Mouse (Mus musculus): ENCODE measurements around the gene Ucp1. TPM values are rescaled to one million over a fixed set of nuclear protein-coding genes. Genes with fewer than 3 reads are reported as not detected.
"Not testable (repeated sequence)": the region's sequence is repeated elsewhere in the genome, so short reads cannot be mapped to it uniquely, and the experiment has no call there.

Gene Ucp1
- polyA plus RNA-seq, 1 experiment from 2014 or later: not detected

DNA sequence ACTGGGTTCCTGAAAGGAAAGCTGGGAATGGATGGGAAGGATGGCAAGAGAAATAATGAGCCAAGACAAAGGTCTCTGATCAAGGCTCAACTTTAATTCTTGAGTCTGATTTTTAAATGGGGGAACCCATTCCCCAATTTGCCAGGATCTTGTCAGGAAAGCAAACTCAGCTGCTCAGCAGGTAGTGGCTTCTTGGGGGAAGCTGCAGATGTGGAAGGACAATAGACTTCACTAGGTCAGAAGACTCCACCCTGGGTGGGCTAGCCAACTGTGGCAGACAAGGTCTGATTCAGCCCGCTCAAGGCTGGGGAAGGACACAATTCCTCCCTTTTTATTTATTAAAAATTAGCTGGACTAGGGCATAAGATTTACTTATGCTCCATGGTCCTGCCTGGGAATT, 14.8 kb downstream of the Ucp1 start:
- H3K4me3 ChIP-seq (ENCODE audit: inconsistent target): no peak overlapping the region
- WGBS (ENCODE audit: missing documents): 100% methylated on average over 1 of the region's 1 CpGs
- H3K36me3 ChIP-seq (ENCODE audit: inconsistent target): no peaks in the 10 kb centered on the region
- H3K79me2 ChIP-seq (ENCODE audit: inconsistent target): no peaks in the 10 kb centered on the region
- H3K27ac ChIP-seq: no peak overlapping the region

DNA sequence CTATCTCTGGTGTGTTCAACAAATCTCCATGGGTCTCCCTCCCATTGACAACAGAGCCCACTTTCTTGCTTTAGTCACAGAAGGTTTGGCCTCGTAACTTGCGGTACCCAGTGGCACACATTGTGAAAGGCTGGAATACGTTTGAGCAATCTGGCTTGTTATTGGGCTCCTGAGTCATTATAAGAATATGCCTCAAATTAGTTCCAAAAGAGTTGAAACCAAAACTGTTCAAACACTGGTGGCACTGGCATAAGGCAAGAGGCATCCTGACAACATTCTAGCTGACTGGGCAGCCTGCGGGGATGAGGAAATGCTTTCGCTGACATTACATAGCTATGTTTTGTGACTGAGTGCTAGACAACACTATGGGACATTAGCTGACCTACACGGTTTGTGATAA, 19.7 kb downstream of the Ucp1 start:
- H3K79me2 ChIP-seq (ENCODE audit: inconsistent target): no peaks in the 10 kb centered on the region
- no peaks in the 10 kb centered on the region; the same call in 1 of the 2 replicates for H3K36me3 ChIP-seq (ENCODE audit: inconsistent target)
- 92% methylated on average over 6 of the region's 6 CpGs for WGBS (ENCODE audit: missing documents)
- no peak overlapping the region for H3K27ac ChIP-seq
- H3K4me3 ChIP-seq (ENCODE audit: inconsistent target): no peak overlapping the region

DNA sequence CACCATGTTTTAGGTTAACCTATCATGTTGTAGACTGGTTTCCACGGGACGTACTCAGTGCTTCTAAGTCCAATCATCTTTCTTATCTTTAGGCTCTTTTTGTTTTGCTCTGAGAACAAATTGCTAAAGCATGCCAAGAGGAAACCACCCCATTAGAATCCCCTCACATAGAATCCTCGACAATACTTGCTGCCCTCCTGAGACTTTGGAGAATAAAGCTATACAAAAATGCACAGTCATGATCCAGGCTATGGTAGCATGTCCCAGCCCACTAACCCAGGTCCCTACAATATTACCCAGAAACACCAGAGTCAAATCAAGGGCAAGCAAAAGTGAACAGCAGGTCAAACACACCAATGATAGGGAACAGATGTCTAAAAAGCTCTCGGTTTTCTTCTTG, 24.9 kb downstream of the Ucp1 start:
- H3K79me2 ChIP-seq (ENCODE audit: inconsistent target); H3K4me3 ChIP-seq (ENCODE audit: inconsistent target); H3K27ac ChIP-seq: not testable (repeated sequence)
- 91% methylated on average over 4 of the region's 4 CpGs for WGBS (ENCODE audit: missing documents)
- H3K36me3 ChIP-seq (ENCODE audit: inconsistent target): peaks cover 45% of the 10 kb centered on the region

DNA sequence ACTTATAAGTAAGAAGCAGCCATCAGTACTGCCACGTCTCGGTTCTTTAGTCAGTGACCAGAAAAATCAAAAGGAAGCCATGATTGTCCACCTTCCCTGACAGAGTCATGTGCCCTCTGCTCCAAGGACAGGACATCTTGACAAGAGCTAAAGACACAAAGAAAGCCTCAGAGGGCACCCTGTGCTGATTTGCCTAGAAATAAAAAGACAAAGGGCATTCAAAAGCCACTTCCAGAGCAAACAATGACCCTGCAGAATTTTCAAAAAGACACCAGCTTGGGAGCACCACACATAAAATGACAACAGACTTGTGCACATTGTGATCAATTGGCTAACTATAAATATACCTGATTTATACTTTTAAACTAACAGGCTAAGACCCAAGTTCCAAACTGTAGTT, 25.5 kb downstream of the Ucp1 start:
- no peak overlapping the region for H3K27ac ChIP-seq
- 100% methylated on average over 2 of the region's 2 CpGs for WGBS (ENCODE audit: missing documents)
- H3K79me2 ChIP-seq (ENCODE audit: inconsistent target): no peaks in the 10 kb centered on the region

DNA sequence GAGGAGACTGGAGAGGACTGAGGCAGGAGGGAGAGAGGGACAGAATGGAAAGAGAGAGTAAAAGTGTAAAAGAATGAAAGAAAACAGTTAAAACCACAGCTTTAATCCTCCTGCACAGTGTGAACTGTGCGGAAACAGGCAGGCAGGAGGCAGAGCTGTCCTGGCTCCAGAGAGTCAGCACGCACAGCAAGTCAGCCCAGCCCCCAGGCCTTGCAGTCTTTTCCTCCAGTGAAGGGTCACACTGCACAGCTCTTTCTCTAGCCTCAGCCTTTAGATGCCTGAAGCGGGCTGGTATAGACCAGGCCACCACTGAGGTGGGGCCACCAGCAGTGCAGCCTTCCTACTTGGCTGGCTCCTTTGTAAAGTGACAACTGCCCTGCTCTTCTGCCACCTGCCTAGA, 30.4 kb downstream of the Ucp1 start:
- WGBS (ENCODE audit: missing documents): 91% methylated on average over 3 of the region's 3 CpGs
- Histone ChIP-seq H3K27ac (no peak overlapping the region), H3K4me3 (ENCODE audit: inconsistent target) (no peak overlapping the region), H3K79me2 (ENCODE audit: inconsistent target) (no peaks in the 10 kb centered on the region), H3K36me3 (ENCODE audit: inconsistent target) (peaks cover 62% of the 10 kb centered on the region)

More for the DNA sequence above, 25.5 kb downstream of the Ucp1 start:
- Histone ChIP-seq H3K4me3 (ENCODE audit: inconsistent target) (no peak overlapping the region), H3K36me3 (ENCODE audit: inconsistent target) (peaks cover 49% of the 10 kb centered on the region)

DNA sequence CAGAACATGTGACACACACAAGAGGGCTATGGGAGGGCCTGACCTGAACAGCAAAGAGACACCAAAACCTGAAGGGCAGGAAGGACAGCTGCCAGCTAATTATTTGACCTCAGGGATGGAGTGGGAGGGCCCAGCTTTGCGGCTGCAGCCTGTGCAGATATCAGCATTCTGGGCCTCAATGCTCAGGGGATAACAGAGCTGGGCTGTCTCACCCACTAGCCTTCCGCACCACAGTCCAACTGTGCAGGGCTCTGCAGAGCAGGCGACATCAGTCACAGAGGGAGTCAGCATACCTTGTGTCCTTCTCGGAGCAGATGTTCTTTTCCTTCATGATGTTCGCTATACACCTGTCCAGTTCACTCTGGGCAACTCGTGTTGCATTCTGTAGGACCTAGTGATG, 32.2 kb downstream of the Ucp1 start:
- Histone ChIP-seq H3K79me2 (ENCODE audit: inconsistent target) (no peaks in the 10 kb centered on the region), H3K4me3 (ENCODE audit: inconsistent target) (no peak overlapping the region), H3K36me3 (ENCODE audit: inconsistent target) (peaks cover 50% of the 10 kb centered on the region), H3K27ac (no peak overlapping the region)
- WGBS (ENCODE audit: missing documents): 93% methylated on average over 6 of the region's 6 CpGs

DNA sequence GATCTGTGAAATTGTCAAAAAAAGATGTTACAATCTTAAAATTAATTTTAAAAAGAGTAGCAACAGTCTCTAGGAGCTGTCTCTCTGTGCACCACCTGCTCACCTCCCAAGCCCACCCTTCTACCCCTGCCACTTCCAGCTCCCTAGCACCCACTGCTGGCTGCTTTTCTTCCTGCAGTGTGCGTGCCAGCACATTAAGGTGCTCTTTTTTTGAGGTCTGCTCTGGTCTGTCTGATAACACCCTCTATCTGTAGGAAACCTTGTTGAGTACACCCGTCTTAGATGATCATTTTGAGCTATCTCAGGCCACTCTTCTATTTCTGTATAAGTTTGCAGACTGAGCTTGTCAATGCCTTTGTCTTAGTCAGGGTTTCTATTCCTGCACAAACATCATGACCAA, 32.9 kb downstream of the Ucp1 start:
- Histone ChIP-seq H3K4me3 (ENCODE audit: inconsistent target) (no peak overlapping the region), H3K79me2 (ENCODE audit: inconsistent target) (no peaks in the 10 kb centered on the region), H3K36me3 (ENCODE audit: inconsistent target) (peaks cover 50% of the 10 kb centered on the region), H3K27ac (no peak overlapping the region)
- WGBS (ENCODE audit: missing documents): 95% methylated on average over 2 of the region's 2 CpGs

DNA sequence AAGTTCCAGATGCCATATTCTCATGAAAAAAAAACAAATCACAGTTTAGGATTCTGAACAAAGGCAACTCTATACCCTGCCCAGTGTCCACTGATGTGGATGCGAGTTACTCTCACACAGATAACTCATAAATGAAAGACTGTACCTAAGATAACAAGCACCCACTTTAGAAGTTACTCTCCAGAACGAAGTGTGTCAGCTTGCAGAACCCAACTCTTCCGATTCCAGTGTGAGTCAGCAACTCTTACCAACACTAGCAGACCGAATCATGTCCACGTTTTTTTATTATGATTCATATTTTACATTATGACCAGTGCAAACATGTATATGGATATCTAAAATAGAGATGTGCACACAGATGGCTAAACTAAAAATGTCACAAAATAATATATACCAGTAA, 37.7 kb downstream of the Ucp1 start:
- H3K4me3 ChIP-seq (ENCODE audit: inconsistent target): no peak overlapping the region
- 91% methylated on average over 5 of the region's 5 CpGs for WGBS (ENCODE audit: missing documents)
- no peaks in the 10 kb centered on the region for H3K79me2 ChIP-seq (ENCODE audit: inconsistent target)
- H3K27ac ChIP-seq: no peak overlapping the region
- peaks cover 24% of the 10 kb centered on the region; the same call in 1 of the 2 replicates for H3K36me3 ChIP-seq (ENCODE audit: inconsistent target)

DNA sequence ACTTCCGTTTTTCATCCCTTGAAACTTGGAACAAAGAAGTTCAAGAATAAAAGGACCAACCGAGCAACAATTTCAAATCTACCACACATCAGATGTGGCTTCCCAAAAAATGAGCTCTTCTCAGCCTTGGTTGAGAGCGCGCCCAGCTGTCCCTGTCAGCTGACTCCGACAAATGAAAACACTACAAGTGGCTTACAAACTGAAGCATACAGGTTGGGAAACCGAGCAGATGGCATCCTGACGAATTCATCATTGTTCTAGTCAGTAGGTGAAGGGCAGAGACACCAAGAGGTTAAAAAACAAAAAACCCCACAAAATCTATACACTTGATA, 41.4 kb downstream of the Ucp1 start:
- Histone ChIP-seq H3K27ac (peak overlapping the region; percentile 15; the same call in 1 of the 2 replicates), H3K36me3 (ENCODE audit: inconsistent target) (peaks cover 24% of the 10 kb centered on the region; the same call in 1 of the 2 replicates), H3K4me3 (ENCODE audit: inconsistent target) (peak overlapping the region; percentile 67), H3K79me2 (ENCODE audit: inconsistent target) (no peaks in the 10 kb centered on the region)
- 11% methylated on average over 7 of the region's 7 CpGs for WGBS (ENCODE audit: missing documents)

DNA sequence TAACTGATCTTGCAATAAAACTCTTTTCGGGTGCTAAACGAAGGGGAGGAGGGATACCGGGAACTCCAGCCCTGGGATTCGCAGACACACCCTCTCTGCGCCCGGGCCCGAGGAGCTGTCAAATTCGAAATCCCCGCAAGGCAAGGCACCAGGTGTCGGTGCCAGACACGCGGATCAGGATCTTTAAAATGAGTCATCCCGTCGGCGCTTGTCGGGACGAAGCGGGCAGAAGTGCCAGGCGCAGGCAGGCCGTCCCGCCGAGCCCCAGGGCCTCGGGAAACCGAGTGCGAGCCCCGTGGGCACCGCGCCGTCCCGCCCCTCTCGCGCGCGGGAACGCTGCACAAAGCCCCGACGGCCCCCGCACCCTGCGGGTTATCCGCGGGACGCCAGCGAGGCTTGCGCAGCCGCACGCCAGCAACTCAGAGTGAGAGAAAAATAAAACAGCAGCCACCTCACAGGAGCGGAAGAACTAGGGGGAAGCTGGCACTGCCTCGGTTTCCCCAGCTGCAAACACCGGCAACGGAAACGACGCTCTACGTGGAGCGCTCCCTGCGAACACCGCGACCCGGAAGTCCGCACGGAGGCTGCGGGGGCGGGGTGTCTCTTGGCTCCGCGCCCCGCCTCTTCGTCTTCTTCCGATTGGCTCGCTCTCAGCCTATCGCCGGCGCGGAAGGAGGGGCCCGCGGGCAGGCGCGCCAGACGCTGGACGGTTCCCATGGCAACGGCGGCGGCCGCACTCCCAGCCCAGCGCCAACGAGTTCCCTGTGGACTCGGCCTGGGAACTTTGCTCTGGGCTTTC, 41.9 kb downstream of the Ucp1 start, which contains the start of gene Elmod2:
TSS of gene Elmod2 (minus strand) at position 588 of the 799 bp plus-strand sequence.
- peak within 1 kb of the TSS; percentile 67 for H3K4me3 ChIP-seq (ENCODE audit: inconsistent target)
- H3K27ac ChIP-seq: peak within 1 kb of the TSS; percentile 15; the same call in 1 of the 2 replicates
- H3K36me3 ChIP-seq (ENCODE audit: inconsistent target): peaks cover 22% of the 10 kb centered on the region; the same call in 1 of the 2 replicates
- H3K79me2 ChIP-seq (ENCODE audit: inconsistent target): no peaks in the 10 kb centered on the region
- 2% methylated on average over 78 of the region's 85 CpGs for WGBS (ENCODE audit: missing documents)

DNA sequence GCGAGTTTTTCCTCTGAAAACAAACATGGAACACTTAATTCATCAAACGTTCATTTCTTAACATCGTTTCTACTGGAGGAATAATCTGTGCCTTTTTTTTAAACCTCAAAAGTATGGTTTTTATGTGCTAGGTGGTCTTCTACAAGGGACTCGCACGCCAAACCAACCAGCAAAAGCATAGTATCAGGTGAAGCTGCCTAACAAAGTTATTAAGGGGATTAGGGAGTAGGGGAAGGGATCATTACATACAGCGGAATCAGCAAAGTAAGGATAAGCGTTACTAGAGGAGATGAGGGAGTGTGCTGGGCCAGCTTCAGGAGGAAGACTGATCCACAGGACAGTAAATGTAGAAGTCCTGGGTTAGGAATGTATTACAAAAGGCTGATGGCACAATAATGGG, 42.7 kb downstream of the Ucp1 start:
- peak overlapping the region; percentile 28; the same call in 1 of the 2 replicates for H3K4me3 ChIP-seq (ENCODE audit: inconsistent target)
- WGBS (ENCODE audit: missing documents): 36% methylated on average over 7 of the region's 7 CpGs
- no peak overlapping the region for H3K27ac ChIP-seq

DNA sequence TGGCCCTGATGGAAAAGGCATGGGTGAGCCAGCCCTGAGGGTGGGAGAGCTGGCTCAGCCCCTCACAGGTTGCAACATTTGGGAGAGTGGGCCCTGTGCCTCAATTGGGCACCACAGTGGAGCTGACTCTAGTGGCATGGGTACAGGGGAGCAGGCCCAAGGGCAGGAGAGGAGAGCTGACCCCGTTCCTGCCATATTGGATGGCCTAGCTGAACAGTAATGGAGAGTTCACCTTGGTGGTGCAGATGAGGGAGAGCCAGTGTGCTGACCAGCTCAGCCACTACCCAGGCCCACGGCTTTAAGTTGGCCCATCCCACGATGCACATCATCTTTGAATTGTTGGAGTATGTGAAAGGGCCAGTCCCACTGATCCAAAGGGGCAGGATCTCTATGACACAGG, 51.9 kb downstream of the Ucp1 start:
- WGBS (ENCODE audit: missing documents): 90% methylated on average over 3 of the region's 3 CpGs

More for the DNA sequence above, 42.7 kb downstream of the Ucp1 start:
- Histone ChIP-seq H3K79me2 (ENCODE audit: inconsistent target) (no peaks in the 10 kb centered on the region), H3K36me3 (ENCODE audit: inconsistent target) (0 out of 2 replicates have a peak, but pooled peaks cover 15% of the 10 kb centered on the region)

DNA sequence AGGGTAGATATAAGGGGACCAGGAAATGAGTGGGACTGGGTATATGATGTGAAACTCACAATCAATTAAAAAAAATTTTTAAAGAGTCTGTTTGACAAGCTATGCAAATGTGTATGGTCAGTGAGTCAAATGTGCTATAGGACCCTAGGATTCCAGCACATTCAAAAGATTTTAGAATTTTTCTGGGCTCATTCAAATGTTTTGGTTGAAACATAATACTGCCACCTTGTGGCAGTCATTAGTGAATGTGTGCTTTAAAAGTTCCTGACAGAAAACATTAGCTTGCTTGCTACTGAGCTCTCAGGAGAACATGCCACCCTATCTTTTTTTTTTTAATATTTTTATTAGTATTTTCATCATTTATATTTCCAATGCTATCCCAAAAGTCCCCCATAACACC, 52.5 kb downstream of the Ucp1 start:
- Histone ChIP-seq H3K27ac (no peak overlapping the region), H3K4me3 (ENCODE audit: inconsistent target) (no peak overlapping the region), H3K36me3 (ENCODE audit: inconsistent target) (no peaks in the 10 kb centered on the region), H3K79me2 (ENCODE audit: inconsistent target) (no peaks in the 10 kb centered on the region)

More for the DNA sequence above, 51.9 kb downstream of the Ucp1 start:
- no peaks in the 10 kb centered on the region for H3K36me3 ChIP-seq (ENCODE audit: inconsistent target)
- no peaks in the 10 kb centered on the region for H3K79me2 ChIP-seq (ENCODE audit: inconsistent target)
- H3K4me3 ChIP-seq (ENCODE audit: inconsistent target): no peak overlapping the region
- H3K27ac ChIP-seq: no peak overlapping the region

Data from macrophage (primary cell).